In genomic region chr11:76773811-76774210, GRCm38 (mm10) we compare ENCODE assay signal across 29 mouse cellular contexts. TPM values are rescaled to one million over a fixed set of nuclear protein-coding genes. Genes with fewer than 3 reads are reported as not detected.
DNase-seq lines count a peak whose midpoint lies in the region; ATAC-seq and TF ChIP-seq lines count a peak whose summit lies in the region.
"Had no signal": no experiment of that assay in that cellular context is flagged by ENCODE, and none has a peak within 500 bp of the region (broad histone marks: within the 10 kb centered on the region; RNA-seq: fewer than 3 reads in every experiment).

No protein-coding gene starts in this region.

- no peak for TF ChIP-seq CTCF in kidney, adult 2 months (conservative IDR thresholded peaks at IDR 0.05; ENCODE audit: insufficient read depth, insufficient read length, low read depth, low read length)

- intact Hi-C loops in heart, postnatal 14 days (cut with DNase I) = no loop called here

- H3K9me3 ChIP-seq in heart, embryonic 12.5 days (replicated peaks) = no peaks in the 10 kb centered on the region
- no peaks in the 10 kb centered on the region for H3K9me3 ChIP-seq in kidney, embryonic 14.5 days (ENCODE audit: control insufficient read depth, low read length)
- H3K9me3 ChIP-seq in forebrain, embryonic 13.5 days (replicated peaks) = no peaks in the 10 kb centered on the region
- H3K9me3 ChIP-seq: embryonic facial prominence, embryonic 12.5 days; heart, embryonic 15.5 days; limb, embryonic 15.5 days; liver, embryonic 13.5 days; lung, embryonic 15.5 days; midbrain, embryonic 10.5 days; midbrain, embryonic 15.5 days had no signal

- DNase-seq in heart, postnatal 14 days = no peak
- DNase-seq in kidney, adult 2 months = peak; percentile 11
- DNase-seq in lung, postnatal 10 days = peak; percentile 13
- DNase-seq in lung, postnatal 14 days = no peak
- DNase-seq in B cell, adult 2 months = no peak
- DNase-seq: adrenal gland, postnatal 10 days; cerebellum, adult 11 months; cerebellum, adult 9-10 months; cerebellum, postnatal 36 days; forebrain, postnatal 0 days; gastrocnemius, postnatal 10 days; kidney, adult 18-20 months; kidney, postnatal 4 days; liver, embryonic 13.5 days; right cerebral cortex, postnatal 25 days; spleen, adult 18-20 months; thymus, adult 18-20 months; thymus, postnatal 25 days had no signal

- WGBS in heart, embryonic 12.5 days = 53% methylated on average over 3 of the region's 3 CpGs
- 32% methylated on average over 3 of the region's 3 CpGs for whole genome bisulfite sequencing in kidney, adult 2 months
- 60% methylated on average over 3 of the region's 3 CpGs for WGBS in kidney, embryonic 14.5 days
- 75% methylated on average over 3 of the region's 3 CpGs for WGBS in forebrain, embryonic 13.5 days

- no peaks in the 10 kb centered on the region for H3K36me3 ChIP-seq in heart, embryonic 12.5 days
- H3K36me3 ChIP-seq in kidney, adult 2 months (ENCODE audit: control insufficient read depth, insufficient read depth, low read length) = no peaks in the 10 kb centered on the region
- H3K36me3 ChIP-seq in kidney, embryonic 14.5 days (ENCODE audit: control insufficient read depth, insufficient read depth, low read length) = no peaks in the 10 kb centered on the region
- H3K36me3 ChIP-seq in forebrain, embryonic 13.5 days (ENCODE audit: poor library complexity, severe bottlenecking) = 0 out of 2 replicates have a peak, but pooled peaks cover 3% of the 10 kb centered on the region
- H3K36me3 ChIP-seq: embryonic facial prominence, embryonic 12.5 days; heart, embryonic 15.5 days; limb, embryonic 15.5 days; liver, embryonic 13.5 days; lung, embryonic 15.5 days; midbrain, embryonic 10.5 days; midbrain, embryonic 15.5 days had no signal

- no peak overlapping the region for H3K4me2 ChIP-seq in heart, embryonic 12.5 days
- no peak overlapping the region for H3K4me2 ChIP-seq in kidney, embryonic 14.5 days (replicated peaks; ENCODE audit: low read depth, low read length)
- H3K4me2 ChIP-seq in forebrain, embryonic 13.5 days = no peak overlapping the region
- H3K4me2 ChIP-seq: embryonic facial prominence, embryonic 12.5 days; heart, embryonic 15.5 days; hindbrain, embryonic 14.5 days; limb, embryonic 15.5 days; liver, embryonic 13.5 days; lung, embryonic 15.5 days; midbrain, embryonic 15.5 days had no signal

- no peak overlapping the region for H3K9ac ChIP-seq in heart, embryonic 12.5 days
- no peak overlapping the region for H3K9ac ChIP-seq in kidney, embryonic 14.5 days (ENCODE audit: low read depth, low read length)
- H3K9ac ChIP-seq in forebrain, embryonic 13.5 days = no peak overlapping the region
- H3K9ac ChIP-seq: embryonic facial prominence, embryonic 12.5 days; forebrain, postnatal 0 days; heart, embryonic 15.5 days; hindbrain, embryonic 14.5 days; limb, embryonic 15.5 days; liver, embryonic 13.5 days; lung, embryonic 15.5 days; midbrain, embryonic 15.5 days had no signal

- H3K4me1 ChIP-seq in heart, embryonic 12.5 days (replicated peaks) = peaks cover 14% of the 10 kb centered on the region
- no peaks in the 10 kb centered on the region for H3K4me1 ChIP-seq in kidney, adult 2 months (ENCODE audit: control insufficient read depth, insufficient read depth, low read length)
- no peaks in the 10 kb centered on the region for H3K4me1 ChIP-seq in kidney, embryonic 14.5 days (ENCODE audit: control insufficient read depth, insufficient read depth, low read length)
- H3K4me1 ChIP-seq in forebrain, embryonic 13.5 days = no peaks in the 10 kb centered on the region
- H3K4me1 ChIP-seq: embryonic facial prominence, embryonic 12.5 days; liver, embryonic 13.5 days; midbrain, embryonic 10.5 days; midbrain, embryonic 15.5 days had no signal

- H3K27me3 ChIP-seq in heart, embryonic 12.5 days (replicated peaks) = no peaks in the 10 kb centered on the region
- H3K27me3 ChIP-seq in kidney, adult 2 months (replicated peaks; ENCODE audit: control insufficient read depth, insufficient read depth, low read length) = no peaks in the 10 kb centered on the region
- no peaks in the 10 kb centered on the region for H3K27me3 ChIP-seq in kidney, embryonic 14.5 days (ENCODE audit: control insufficient read depth, insufficient read depth, low read length)
- no peaks in the 10 kb centered on the region for H3K27me3 ChIP-seq in forebrain, embryonic 13.5 days
- H3K27me3 ChIP-seq: embryonic facial prominence, embryonic 12.5 days; heart, embryonic 15.5 days; limb, embryonic 15.5 days; liver, embryonic 13.5 days; lung, embryonic 15.5 days; midbrain, embryonic 15.5 days had no signal

- no peak for ATAC-seq in heart, embryonic 12.5 days (ENCODE audit: insufficient number of reproducible peaks, low FRiP score)
- ATAC-seq in kidney, embryonic 14.5 days (ENCODE audit: low FRiP score, low TSS enrichment) = no peak
- ATAC-seq in forebrain, embryonic 13.5 days = no peak
- ATAC-seq: forebrain, postnatal 0 days; midbrain, embryonic 15.5 days had no signal

- H3K4me3 ChIP-seq in heart, embryonic 12.5 days = no peak overlapping the region
- no peak overlapping the region for H3K4me3 ChIP-seq in kidney, adult 2 months (ENCODE audit: insufficient read depth, low read depth, low read length)
- no peak overlapping the region for H3K4me3 ChIP-seq in kidney, embryonic 14.5 days (ENCODE audit: low read length)
- H3K4me3 ChIP-seq in forebrain, embryonic 13.5 days = no peak overlapping the region
- H3K4me3 ChIP-seq: embryonic facial prominence, embryonic 12.5 days; heart, embryonic 15.5 days; limb, embryonic 15.5 days; liver, embryonic 13.5 days; lung, embryonic 15.5 days; midbrain, embryonic 10.5 days; midbrain, embryonic 15.5 days had no signal

- no peak for TF ChIP-seq POLR2A in kidney, adult 2 months (IDR thresholded peaks at IDR 0.05; ENCODE audit: low read depth, low read length)

- H3K27ac ChIP-seq in heart, embryonic 12.5 days (ENCODE audit: poor library complexity, severe bottlenecking) = peak overlapping the region; percentile 38; the same call in 1 of the 2 replicates
- H3K27ac ChIP-seq in kidney, adult 2 months (ENCODE audit: insufficient read depth, low read depth, low read length) = no peak overlapping the region
- H3K27ac ChIP-seq in kidney, embryonic 14.5 days (ENCODE audit: low read depth, low read length) = no peak overlapping the region
- no peak overlapping the region for H3K27ac ChIP-seq in forebrain, embryonic 13.5 days
- H3K27ac ChIP-seq: embryonic facial prominence, embryonic 12.5 days; heart, embryonic 15.5 days; hindbrain, embryonic 14.5 days; kidney, postnatal 0 days; limb, embryonic 15.5 days; liver, embryonic 13.5 days; lung, embryonic 15.5 days; midbrain, embryonic 10.5 days; midbrain, embryonic 15.5 days had no signal

RNA-seq across cellular contexts. Expression of gene Gosr1, which starts 10.4 kb away (rescaled TPM):
- polyA plus RNA-seq in heart, embryonic 12.5 days (2016; fragmentation: Nextera tagmentation; extraction: Ambion mirVana) = 18.3 and 21.6 TPM in 2 replicates
- 10 to 100 TPM; 28.1 to 33.8 TPM for total RNA-seq in heart, postnatal 14 days (2021)
- 22.8 and 24.3 TPM in 2 replicates for polyA plus RNA-seq in kidney, adult 2 months (2012; rRNA removed)
- 24.1 and 37.3 TPM in 2 replicates for polyA plus RNA-seq in kidney, embryonic 14.5 days (2014; fragmentation: Nextera tagmentation; extraction: Ambion mirVana)
- 22.8 and 23.9 TPM in 2 replicates for polyA plus RNA-seq in forebrain, embryonic 13.5 days (2015; fragmentation: Nextera tagmentation; extraction: Ambion mirVana)

Comparison
In these comparisons a context has a peak if more than half of its experiments do, and no peak if none do; other contexts are left out.
1. DNase-seq: peak in kidney, adult 2 months (single experiment) and lung, postnatal 10 days (single experiment); none in heart, postnatal 14 days (0 of 2), lung, postnatal 14 days (single experiment) and B cell, adult 2 months (0 of 2).